Mouse (Mus musculus): ENCODE measurements around the gene Znrf3.

DNA sequence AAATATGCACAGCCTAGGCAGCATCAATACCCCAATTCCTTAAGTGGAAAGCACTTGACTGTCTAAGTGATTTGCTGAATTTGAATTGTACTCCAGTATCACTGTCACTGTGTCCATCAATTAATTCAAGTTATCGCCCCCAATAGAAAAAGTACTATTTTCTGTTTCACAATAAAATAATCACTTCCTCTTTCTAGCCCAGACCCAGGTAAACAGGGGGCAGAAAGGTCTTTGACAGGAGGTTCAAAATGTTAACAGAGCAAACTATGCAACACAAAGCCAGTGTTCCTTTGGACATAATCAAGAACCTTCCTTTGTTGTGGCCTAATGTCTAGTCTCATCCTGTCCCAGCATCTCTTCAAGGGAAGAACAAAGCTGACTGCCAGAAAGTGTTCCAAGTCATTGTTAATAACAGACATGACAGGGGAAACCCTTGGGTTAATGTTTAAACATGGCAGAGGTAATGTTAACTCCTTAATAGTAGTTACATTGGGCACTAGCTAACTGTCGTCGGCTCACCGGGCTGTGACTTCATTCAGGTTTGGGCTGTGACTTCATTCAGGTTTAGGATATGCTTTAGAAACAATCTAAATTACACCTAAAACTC is 42.4 kb downstream of the Znrf3 start:
- TF ChIP-seq CTCF (IDR thresholded peaks at IDR 0.05; ENCODE audit: extremely low read depth, insufficient read depth, low read length) (no peak), POLR2A (IDR thresholded peaks at IDR 0.05; ENCODE audit: extremely low read depth, insufficient read depth, low read length) (no peak)
